Comparison of ENCODE assay signal across 15 mouse cellular contexts in the genomic region with DNA sequence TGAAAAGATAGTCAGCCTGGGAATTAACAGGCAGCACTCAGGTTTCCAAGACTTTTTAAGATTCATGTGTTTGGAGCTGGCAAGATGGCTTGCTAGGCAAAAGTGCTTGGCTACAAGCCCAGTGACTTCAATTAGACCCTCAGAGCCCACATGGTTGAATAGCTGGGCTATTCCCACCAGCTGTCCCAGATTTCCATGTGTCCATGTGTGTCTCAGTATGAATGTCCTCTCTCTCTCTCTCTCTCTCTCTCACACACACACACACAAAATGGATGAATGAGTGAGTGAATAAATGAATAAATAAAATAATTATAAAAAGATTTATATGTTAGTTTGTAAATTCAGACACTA.
A peak's percentile ranks its signal among the peaks of the same experiment; 100 is the strongest.
DNase-seq lines count a peak whose midpoint lies in the region; ATAC-seq lines count a peak whose summit lies in the region.
"Had no signal": no experiment of that assay in that cellular context is flagged by ENCODE, and none has a peak within 500 bp of the region (broad histone marks: within the 10 kb centered on the region; RNA-seq: fewer than 3 reads in every experiment).

No protein-coding gene starts in this region.

- no peak overlapping the region for H3K9ac ChIP-seq in hindbrain, embryonic 13.5 days
- no peak overlapping the region for H3K9ac ChIP-seq in hindbrain, embryonic 12.5 days
- no peak overlapping the region for H3K9ac ChIP-seq in midbrain, embryonic 14.5 days (replicated peaks; ENCODE audit: low read length)
- H3K9ac ChIP-seq in hindbrain, embryonic 16.5 days (ENCODE audit: low read depth, low read length) = no peak overlapping the region
- H3K9ac ChIP-seq: limb, embryonic 15.5 days; lung, embryonic 15.5 days had no signal

- H3K36me3 ChIP-seq in hindbrain, embryonic 13.5 days = no peaks in the 10 kb centered on the region
- H3K36me3 ChIP-seq in hindbrain, embryonic 12.5 days = no peaks in the 10 kb centered on the region
- no peaks in the 10 kb centered on the region for H3K36me3 ChIP-seq in midbrain, embryonic 14.5 days (ENCODE audit: control insufficient read depth, insufficient read depth, low read length)
- H3K36me3 ChIP-seq in midbrain, embryonic 10.5 days = no peaks in the 10 kb centered on the region
- H3K36me3 ChIP-seq in hindbrain, embryonic 16.5 days (ENCODE audit: control insufficient read depth, insufficient read depth, low read length) = no peaks in the 10 kb centered on the region
- H3K36me3 ChIP-seq: G1E; limb, embryonic 15.5 days; lung, embryonic 15.5 days had no signal

- H3K9me3 ChIP-seq in hindbrain, embryonic 13.5 days = no peaks in the 10 kb centered on the region
- H3K9me3 ChIP-seq in hindbrain, embryonic 12.5 days (replicated peaks) = no peaks in the 10 kb centered on the region
- H3K9me3 ChIP-seq in midbrain, embryonic 14.5 days (ENCODE audit: control insufficient read depth, low read length) = no peaks in the 10 kb centered on the region
- no peaks in the 10 kb centered on the region for H3K9me3 ChIP-seq in midbrain, embryonic 10.5 days (replicated peaks)
- H3K9me3 ChIP-seq in hindbrain, embryonic 16.5 days (ENCODE audit: control insufficient read depth, low read length) = no peaks in the 10 kb centered on the region
- H3K9me3 ChIP-seq: G1E; limb, embryonic 15.5 days; lung, embryonic 15.5 days; megakaryocyte, embryonic 14.5 days had no signal

- no peak overlapping the region for H3K27ac ChIP-seq in hindbrain, embryonic 13.5 days
- H3K27ac ChIP-seq in hindbrain, embryonic 12.5 days = no peak overlapping the region
- H3K27ac ChIP-seq in midbrain, embryonic 14.5 days (replicated peaks; ENCODE audit: low read depth, low read length) = no peak overlapping the region
- no peak overlapping the region for H3K27ac ChIP-seq in midbrain, embryonic 10.5 days (replicated peaks)
- H3K27ac ChIP-seq in hindbrain, embryonic 16.5 days (ENCODE audit: low read depth, low read length) = no peak overlapping the region
- H3K27ac ChIP-seq: limb, embryonic 15.5 days; lung, embryonic 15.5 days had no signal

- peak; percentile 61 for ATAC-seq in hindbrain, embryonic 13.5 days (ENCODE audit: low FRiP score)
- no peak for ATAC-seq in hindbrain, embryonic 12.5 days (ENCODE audit: low FRiP score)
- ATAC-seq in midbrain, embryonic 14.5 days (ENCODE audit: low FRiP score, low TSS enrichment) = no peak
- ATAC-seq in hindbrain, embryonic 16.5 days = peak; percentile 87

- peak; percentile 62 for DNase-seq in midbrain, embryonic 14.5 days
- DNase-seq in midbrain, embryonic 10.5 days (ENCODE audit: low spot score) = no peak
- no peak for DNase-seq in heart, adult 11 months
- no peak for DNase-seq in urinary bladder, postnatal 10 days (ENCODE audit: low spot score)
- DNase-seq: adrenal gland, adult 2 months; cerebellum, adult 9-10 months; kidney, adult 9 months had no signal

- peaks cover 9% of the 10 kb centered on the region for H3K4me1 ChIP-seq in hindbrain, embryonic 13.5 days (replicated peaks)
- H3K4me1 ChIP-seq in hindbrain, embryonic 12.5 days = no peaks in the 10 kb centered on the region
- H3K4me1 ChIP-seq in midbrain, embryonic 14.5 days (ENCODE audit: control insufficient read depth, insufficient read depth, low read length) = no peaks in the 10 kb centered on the region
- no peaks in the 10 kb centered on the region for H3K4me1 ChIP-seq in midbrain, embryonic 10.5 days
- H3K4me1 ChIP-seq in hindbrain, embryonic 16.5 days (ENCODE audit: control insufficient read depth, insufficient read depth, low read depth, low read length) = no peaks in the 10 kb centered on the region
- H3K4me1 ChIP-seq: lung, embryonic 15.5 days; megakaryocyte, embryonic 14.5 days had no signal

- H3K4me2 ChIP-seq in hindbrain, embryonic 13.5 days = no peak overlapping the region
- no peak overlapping the region for H3K4me2 ChIP-seq in hindbrain, embryonic 12.5 days (replicated peaks)
- H3K4me2 ChIP-seq in midbrain, embryonic 14.5 days (ENCODE audit: low read length) = no peak overlapping the region
- no peak overlapping the region for H3K4me2 ChIP-seq in hindbrain, embryonic 16.5 days (ENCODE audit: low read length)
- H3K4me2 ChIP-seq: limb, embryonic 15.5 days; lung, embryonic 15.5 days had no signal

- no peak overlapping the region for H3K4me3 ChIP-seq in hindbrain, embryonic 13.5 days
- H3K4me3 ChIP-seq in hindbrain, embryonic 12.5 days = no peak overlapping the region
- H3K4me3 ChIP-seq in midbrain, embryonic 14.5 days (replicated peaks; ENCODE audit: low read depth, low read length) = no peak overlapping the region
- no peak overlapping the region for H3K4me3 ChIP-seq in midbrain, embryonic 10.5 days
- no peak overlapping the region for H3K4me3 ChIP-seq in hindbrain, embryonic 16.5 days (ENCODE audit: low read length)
- H3K4me3 ChIP-seq: erythroblast, embryonic 14.5 days; limb, embryonic 15.5 days; lung, embryonic 15.5 days; megakaryocyte, embryonic 14.5 days had no signal

- no peaks in the 10 kb centered on the region for H3K27me3 ChIP-seq in hindbrain, embryonic 13.5 days
- no peaks in the 10 kb centered on the region for H3K27me3 ChIP-seq in hindbrain, embryonic 12.5 days
- H3K27me3 ChIP-seq in midbrain, embryonic 14.5 days (ENCODE audit: control insufficient read depth, insufficient read depth, low read length) = no peaks in the 10 kb centered on the region
- no peaks in the 10 kb centered on the region for H3K27me3 ChIP-seq in midbrain, embryonic 10.5 days (ENCODE audit: low read depth, poor library complexity, severe bottlenecking)
- H3K27me3 ChIP-seq in hindbrain, embryonic 16.5 days (replicated peaks; ENCODE audit: control insufficient read depth, insufficient read depth, low read length) = no peaks in the 10 kb centered on the region
- H3K27me3 ChIP-seq: limb, embryonic 15.5 days; lung, embryonic 15.5 days; megakaryocyte, embryonic 14.5 days had no signal

Comparison
In these comparisons a context has a peak if more than half of its experiments do, and no peak if none do; other contexts are left out.
1. ATAC-seq: peak in hindbrain, embryonic 13.5 days (single experiment) and hindbrain, embryonic 16.5 days (single experiment); none in hindbrain, embryonic 12.5 days (single experiment) and midbrain, embryonic 14.5 days (single experiment).